Mouse (Mus musculus) cerebellum, adult 2 months (tissue): Measurements from ENCODE around the gene Ppp4c.

ENCODE experiments used
- CTCF ChIP-seq: fragments of 200-500 bp; IDR thresholded peaks from 2 replicates; pipeline ENCODE4 v1.5.1; 2011; ENCODE audit warnings: low read depth, mild to moderate bottlenecking, control low read depth, low read length, moderate library complexity, borderline replicate concordance; ENCODE audit not compliant: insufficient read depth
- POLR2A ChIP-seq: fragments of 200-500 bp; IDR thresholded peaks from 2 replicates; pipeline ENCODE4 v1.6.1; 2011; ENCODE audit warnings: low read length, control low read depth, borderline replicate concordance; ENCODE audit not compliant: insufficient read depth

- TF ChIP-seq CTCF (no peak), POLR2A (no peak)
Measured at GRCm38 (mm10) chr7:126802134-126802889, 10.0 kb upstream of the Ppp4c start.
